Mouse (Mus musculus): Measurements from ENCODE around the gene Cst7.
"Not testable (repeated sequence)": the region's sequence is repeated elsewhere in the genome, so short reads cannot be mapped to it uniquely, and the experiment has no call there.

The Cst7 gene

DNA sequence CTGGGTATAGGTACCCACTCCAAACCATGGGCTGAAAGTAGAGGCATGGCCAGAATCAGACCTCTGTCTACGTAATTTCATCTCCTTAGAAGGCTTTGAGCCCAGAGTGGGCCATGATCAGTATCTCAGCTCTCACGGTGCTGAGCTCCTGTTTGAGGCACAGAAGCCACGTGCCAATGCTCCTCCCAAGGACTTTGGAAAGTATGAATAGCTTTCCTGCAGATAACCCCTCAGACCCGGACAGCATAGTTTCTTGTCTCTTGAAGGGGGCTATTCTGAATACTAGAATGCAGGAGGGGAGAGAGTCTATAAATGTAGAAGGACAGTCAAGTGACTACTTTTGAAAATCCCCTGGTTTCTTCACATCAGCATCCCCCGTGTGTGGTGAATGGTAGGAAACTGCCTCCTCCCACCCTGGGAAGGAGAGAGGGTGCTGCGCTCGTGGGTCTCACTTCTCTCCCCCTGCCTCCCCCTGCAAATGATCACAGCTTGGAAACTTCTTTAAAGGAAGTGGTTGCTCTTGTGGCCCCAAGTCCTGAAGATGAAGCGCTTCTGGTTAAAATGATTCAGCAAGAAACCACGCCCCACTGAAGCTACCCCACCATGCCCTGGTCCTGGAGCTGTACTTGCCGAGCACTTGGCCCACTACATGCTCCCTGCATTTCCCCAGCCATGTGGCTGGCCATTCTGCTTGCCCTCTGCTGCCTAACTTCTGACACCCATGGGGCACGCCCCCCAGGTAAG is at the start of gene Cst7:
Cst7 (plus strand) TSS at position 569 of the 744 bp plus-strand sequence.
- peak; percentile 78 for DNase-seq (ENCODE audit: low read depth, low spot score)

DNA sequence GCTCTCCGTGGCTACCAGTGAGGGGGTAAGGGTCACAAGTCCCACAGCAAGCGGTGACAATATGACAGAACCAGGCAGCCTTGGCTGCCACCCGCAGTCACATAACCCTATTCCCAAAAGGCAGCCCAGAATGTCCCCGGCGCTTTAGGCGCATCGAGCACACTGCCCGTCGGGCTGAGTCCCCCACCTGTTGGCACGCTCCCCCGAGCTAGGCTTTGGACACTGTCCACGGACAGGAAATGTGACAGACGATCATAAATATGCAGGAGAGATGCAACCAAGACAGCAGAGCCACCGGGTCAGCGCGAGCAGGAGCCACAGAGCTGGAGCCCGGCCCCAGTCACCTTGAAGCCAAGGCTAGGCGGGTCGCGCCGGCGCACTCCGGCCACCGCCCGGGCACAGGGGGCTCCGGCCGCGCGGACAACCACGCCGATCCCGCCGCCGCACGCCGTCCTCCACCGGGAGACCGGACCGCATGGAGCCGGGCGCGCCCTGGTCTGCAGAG is 44.5 kb upstream of the Cst7 start:
- DNase-seq (ENCODE audit: low read depth, low spot score) = no peak

DNA sequence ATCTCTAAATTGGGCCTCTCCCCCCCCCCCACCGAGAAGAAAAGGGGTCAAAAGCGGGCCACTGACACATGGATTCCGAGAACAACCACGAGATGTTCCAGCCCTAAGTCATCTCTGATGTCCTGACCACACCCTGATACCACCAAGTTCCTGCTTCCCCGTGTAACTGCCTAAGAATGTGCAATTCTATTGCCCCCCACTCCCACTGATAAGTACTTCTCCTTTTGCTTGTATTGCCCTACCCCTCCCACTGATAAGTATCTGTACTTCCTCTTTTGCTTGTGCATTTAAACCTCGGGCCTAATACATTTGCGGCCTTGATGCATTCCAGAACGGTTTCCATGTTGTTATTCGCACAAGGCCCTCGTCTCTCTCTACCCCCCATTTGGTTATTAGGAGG is 20.6 kb upstream of the Cst7 start:
- DNase-seq (ENCODE audit: low read depth, low spot score) = not testable (repeated sequence)

DNA sequence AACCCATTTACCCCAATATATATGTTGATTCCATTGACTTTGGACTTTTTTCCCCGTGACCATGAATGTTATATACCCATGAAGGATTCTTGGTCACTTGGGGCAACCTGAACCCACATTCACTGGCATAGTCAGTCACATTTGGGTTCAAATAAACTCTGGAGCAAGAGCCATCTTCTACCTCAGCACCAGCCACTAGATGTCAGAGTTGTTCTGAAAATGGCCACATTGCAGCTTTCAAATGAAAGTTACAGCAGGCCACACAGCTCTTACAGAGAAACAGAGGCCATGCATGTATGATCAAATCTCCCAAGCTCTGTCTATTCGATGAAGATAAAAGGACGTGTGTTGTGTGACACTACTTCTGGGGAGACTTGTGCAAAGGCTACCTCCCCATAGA is 11.6 kb upstream of the Cst7 start:
- DNase-seq (ENCODE audit: low read depth, low spot score) = peak; percentile 81

DNA sequence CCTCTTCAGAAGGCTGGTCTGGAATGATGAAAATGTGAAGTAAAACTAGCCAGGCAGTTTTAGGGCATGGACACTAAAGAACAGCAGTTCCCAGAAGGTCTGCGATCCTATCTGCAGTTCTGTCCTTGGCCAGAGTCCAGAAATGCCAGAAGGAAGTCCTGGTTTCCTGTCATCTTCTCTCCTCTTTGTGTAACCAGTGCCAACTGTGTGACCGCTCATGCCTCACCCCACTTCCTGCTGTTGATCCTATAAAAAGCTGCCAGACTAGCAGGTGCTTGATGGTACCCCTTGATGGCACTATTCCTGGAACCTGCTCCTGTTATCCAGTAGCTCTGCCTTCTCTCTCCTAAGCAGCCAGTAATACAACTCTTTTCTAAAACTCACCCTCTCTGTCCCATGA is 3.2 kb upstream of the Cst7 start:
- DNase-seq (ENCODE audit: low read depth, low spot score) = no peak

DNA sequence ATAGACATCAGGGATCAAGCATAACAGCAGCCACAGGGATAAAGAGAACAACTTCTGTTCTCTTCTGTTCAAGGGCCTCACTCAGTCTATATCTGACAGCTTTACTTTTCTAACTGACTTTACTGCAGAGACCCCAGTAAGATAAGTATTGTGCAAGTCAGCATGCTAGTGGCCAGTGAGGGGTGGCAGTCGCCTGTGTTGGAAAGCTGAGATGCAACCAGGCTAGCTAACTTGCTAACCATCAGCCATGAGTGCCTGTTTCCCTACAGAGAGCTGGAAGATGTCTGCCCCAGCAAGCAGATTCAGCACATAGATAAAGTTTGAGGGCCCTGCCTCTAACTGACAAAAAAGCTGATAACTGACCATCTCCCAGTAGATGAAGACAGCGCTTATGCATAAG is 546 bp downstream of the Cst7 start:
- DNase-seq (ENCODE audit: low read depth, low spot score) = no peak

DNA sequence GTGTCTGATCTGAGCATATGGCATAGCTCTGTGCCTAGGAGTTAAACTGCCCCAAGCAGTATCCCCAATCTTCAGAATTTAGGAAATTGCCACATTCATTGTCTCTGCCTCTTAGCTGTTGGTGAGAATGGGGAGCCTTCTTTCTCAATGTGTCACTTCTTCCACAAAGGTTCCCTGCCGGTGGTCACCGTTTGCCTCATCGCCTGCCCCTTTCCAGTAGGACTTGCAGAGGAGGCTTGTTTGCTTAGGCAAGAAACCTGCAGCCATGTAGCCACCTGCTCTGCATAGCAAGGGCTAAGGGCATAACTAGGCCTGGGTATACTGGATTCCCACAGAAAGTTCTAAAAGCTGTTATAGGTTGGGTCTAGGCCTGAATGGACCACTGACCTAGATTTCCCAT is 2.2 kb downstream of the Cst7 start:
- no peak for DNase-seq (ENCODE audit: low read depth, low spot score)

DNA sequence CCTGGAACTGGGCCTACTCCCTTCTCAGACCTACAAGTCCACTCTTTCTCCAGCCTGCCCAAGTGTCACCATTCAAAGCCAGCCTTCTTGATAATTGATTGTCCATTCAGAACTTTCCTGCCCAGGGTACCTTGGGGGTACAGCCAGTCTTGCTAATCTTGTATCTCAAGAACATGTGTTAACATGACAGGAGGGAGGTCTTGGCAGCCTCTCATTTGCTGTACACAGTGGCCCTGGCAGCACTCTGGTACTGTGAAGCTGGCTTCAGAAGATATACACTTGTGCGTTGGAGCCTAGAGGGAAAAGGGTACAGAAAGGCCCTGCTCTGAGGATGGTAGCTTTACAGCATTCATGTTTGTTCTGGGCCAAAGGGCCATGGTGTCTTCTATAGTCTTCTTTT is 6.0 kb downstream of the Cst7 start:
- no peak for DNase-seq (ENCODE audit: low read depth, low spot score)

DNA sequence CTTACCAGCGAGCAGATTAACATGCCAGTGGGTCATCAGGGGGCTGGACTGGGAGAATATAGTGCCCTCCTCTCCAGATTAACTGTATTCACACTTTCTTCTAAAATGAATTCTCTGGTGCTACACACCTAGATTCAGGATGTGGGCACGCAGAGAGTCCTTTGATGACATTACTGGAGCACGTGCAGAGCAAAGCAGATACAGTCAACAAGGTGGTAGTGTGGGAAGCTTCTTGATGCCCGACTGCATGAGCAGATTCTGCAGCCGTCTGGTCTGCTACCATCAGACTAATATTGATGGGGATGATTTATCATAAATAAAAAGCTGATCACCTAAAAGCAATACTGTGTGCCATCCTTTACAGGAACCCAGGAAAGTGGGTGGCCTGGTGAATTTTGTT is 8.4 kb downstream of the Cst7 start:
- peak; percentile 74 for DNase-seq (ENCODE audit: low read depth, low spot score)

DNA sequence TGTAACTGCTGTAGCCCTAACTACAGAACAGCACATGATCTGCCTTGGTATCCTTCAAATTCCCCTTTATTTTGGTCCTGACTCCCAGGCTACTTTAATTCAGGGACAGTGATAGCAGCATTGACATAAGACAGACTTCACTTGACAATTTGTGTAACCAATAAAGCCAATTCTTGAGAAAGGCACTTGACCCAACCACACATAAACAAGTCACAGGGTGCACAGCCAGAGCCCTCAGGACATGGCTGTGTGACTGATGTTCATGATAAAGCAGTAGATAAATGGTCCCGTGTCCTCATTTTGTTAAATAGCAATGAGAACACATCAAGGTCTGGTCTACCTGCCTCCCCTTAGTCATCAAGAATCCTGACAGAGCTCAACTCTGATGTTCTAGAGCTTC is 9.4 kb downstream of the Cst7 start:
- no peak for DNase-seq (ENCODE audit: low read depth, low spot score)

DNA sequence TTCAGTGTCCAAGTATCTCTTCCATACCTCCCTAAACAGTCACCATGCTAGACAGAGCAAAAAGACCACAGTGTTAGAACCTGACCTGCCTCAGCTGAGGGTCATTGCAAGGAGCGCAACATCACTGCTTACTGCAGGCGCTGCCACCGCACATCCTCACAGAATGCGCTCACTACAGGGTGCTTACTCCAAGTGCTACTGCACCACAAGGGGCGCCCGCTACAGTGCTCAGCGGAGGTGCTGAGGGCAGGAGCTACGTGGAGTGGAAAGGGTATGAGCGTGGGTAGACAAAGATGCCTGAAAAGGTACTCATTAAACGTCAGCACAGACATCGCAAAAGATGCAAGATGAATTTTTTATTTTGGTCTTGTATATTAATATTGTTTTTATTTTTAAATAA is 18.9 kb downstream of the Cst7 start:
- no peak for DNase-seq (ENCODE audit: low read depth, low spot score)

DNA sequence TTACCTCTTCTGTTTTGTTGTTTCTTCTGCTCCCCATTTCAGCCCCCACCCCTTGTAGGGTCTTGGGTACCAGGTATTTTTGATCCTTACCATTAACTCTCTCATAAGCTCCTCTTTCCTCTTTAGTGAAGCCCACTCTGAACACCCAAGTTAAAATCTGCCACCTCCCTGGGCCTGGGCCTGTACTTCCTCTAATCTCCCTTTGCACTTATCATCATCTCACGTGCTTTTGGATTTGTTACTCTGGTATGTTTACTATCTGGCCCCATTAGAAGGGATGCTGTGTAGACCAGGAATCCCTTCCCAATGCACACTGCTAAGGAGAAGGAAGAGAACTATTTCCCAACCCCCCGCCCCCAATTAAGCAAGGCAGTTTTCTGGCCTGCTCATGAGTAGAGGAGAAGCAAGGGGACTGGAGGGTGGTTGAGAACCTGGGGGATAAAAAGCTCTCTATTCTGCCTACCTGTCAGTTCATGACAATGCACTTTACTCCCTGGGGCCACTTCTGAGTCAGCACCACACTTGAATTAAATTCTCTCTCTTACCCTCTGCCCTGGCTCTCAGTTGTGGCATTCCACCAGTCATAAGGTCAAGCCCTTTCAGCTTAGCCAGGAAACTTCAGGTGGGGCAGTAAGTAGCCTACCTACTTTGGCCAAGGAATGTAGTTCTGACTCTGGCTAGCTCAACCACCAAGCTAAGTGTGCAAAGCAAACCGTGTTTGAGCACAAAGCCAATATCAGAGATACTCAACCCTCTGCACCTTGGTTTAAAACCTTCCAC is 25.4 kb downstream of the Cst7 start:
- DNase-seq (ENCODE audit: low read depth, low spot score) = no peak

DNA sequence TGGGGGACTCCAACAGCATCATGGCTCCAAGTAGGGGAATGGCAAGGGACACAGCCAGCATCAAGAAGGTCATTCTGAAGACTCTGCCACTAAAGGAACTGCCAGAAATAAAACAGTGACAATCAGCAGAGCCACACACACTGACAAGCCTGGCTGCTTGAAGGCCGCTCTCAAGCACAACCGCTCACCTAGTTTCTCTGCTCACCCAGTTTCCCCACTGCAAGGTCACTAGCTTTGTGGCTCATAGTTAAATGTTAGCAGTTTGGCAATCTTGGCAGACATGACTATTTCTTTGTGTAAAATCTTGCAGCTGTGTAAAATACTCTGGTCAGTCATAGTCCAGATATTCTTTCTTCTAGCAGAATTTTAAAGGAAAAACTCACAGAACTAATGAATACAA is 30.0 kb downstream of the Cst7 start:
- DNase-seq (ENCODE audit: low read depth, low spot score) = no peak

DNA sequence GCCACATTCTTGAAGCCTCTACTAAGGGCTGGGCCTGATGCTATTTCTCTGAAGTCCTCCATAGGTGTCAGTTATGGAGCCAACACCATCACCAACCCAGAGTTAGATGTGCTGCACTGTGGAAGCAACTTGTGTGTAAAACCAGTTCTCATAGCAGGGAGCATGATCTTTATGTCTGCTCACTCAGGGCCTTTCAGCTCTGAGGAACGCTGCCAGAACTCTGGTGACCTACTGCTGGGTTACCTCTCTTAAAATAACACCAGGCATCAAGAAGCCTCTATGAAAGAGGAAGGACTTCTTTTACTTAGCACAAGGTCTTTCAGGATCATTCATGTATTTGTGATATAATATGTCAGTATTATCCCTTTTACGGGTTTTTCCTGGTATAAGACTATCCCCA is 32.0 kb downstream of the Cst7 start:
- no peak for DNase-seq (ENCODE audit: low read depth, low spot score)

DNA sequence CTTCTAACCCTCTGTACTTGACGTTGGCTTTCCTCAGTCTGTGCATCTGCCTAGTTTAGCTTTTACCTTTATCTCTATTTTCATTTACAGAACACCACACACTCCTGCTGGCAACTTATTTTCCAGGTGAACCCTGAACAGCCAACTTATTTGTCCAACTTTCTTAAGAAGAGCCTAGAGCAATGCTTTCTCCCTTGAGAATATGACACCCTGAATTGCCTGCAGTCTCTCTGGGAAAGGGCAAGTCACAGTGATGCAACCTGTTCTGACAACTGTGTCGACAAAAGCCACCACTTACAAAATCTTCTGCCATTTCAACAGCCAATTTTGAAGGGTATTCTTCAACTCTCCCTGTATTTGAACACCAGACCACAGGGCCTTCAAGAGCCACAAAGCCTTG is 34.6 kb downstream of the Cst7 start:
- no peak for DNase-seq (ENCODE audit: low read depth, low spot score)

DNA sequence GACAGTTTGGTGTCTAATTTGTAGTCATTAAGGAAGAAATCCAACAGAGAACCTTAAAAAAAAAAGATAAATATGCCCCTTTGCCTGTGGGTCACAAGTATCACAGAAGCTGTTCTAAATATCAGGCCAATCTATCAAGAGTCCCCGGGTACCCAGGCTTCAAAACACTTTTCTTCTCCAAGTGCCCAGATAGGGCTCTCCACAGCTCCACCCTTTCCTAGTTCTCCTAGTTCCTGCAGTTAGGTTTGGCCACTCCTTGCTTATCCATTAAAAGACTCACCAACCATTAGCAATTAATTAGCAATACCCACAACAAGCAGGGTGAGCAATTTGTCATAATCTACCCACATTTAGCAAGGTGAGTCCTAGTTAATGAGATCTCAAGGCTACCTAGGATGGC is 36.9 kb downstream of the Cst7 start:
- no peak for DNase-seq (ENCODE audit: low read depth, low spot score)

DNA sequence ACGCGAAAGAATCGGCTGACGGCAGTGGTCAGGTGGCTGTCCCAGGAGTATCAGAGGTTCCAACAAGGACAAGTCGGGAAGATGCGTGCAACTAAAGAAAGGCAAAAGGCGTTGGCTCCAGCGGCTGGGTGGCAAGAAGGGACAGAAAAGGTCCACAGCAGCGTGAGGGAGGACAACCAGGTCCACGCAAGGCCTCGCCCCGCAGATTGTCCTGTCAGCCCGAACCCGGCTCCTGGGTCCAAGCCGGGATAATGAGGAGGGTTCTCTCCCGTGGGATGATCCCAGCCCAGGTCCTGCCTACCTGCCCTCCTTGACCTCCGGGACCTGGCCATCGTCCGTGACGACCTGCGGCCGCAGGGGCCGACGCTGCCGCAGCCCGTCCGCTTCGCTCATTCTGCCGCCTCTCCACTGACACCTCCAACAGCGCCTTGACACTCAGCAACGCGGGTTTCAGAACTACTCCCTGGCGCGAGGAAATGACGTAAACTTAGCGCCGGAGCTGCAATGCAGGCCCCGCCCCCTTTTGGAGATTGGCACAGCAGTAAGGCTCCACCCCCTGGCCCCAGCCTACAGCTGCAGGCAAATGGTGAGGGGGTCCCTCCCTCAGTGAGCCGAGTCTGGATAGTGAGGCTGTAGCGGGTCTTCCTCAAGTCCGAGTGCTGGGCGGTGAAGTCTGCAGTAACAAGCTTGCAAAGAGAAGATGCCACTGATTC is 38.0 kb downstream of the Cst7 start, which contains the start of gene Apmap:
Apmap (minus strand) TSS at position 481 of the 713 bp plus-strand sequence.
- DNase-seq (ENCODE audit: low read depth, low spot score) = peak; percentile 98

DNA sequence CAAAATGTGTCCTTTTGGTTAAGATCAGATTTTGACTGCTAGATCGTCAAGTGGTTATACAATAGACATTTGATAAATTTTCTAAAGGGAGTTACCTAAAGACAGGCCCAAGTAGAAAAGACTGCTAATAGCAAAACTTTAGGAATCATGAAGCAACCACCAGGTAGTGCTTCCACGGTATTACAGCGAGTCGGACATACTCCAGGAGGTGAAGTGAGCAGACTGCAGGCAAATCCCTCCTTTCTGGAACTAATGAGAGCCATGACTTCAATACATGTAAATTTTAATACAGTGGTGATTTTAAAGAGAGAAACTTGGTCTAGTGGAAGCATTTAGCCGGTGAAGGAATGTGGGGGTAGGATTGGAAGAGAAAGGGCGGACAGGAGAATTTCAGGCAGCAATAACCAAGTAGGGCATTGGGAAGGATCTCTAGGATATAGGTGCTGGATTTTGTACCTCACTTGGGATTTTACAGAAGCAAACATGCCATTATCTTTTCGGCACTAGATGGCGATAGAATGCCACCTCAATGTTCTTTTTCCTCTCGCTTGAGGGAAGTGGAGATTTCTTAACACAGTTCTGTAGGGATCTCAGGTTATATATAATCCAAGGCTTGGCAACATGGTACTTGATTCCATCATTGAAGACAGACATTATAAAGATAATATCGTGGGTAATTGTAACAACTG is 38.8 kb downstream of the Cst7 start:
- DNase-seq (ENCODE audit: low read depth, low spot score) = peak; percentile 83

DNA sequence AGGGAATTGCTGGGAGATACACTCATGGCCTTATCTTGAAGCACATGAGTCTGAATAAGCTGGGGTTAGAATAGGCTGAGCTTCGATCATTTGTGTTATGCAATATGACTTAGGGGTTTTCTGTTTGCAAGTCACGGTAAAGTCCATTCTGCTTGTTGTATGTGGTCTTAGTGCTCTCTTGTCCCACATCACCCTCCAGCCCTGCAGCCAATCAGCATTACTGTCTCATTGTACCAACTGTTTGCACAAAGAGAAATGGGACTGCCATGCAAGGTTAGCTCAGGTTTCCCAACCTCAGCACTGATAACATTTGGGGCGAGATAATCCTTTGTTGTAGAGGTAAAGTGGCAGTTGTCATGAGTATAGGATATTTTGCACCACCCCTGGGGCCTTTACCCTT is 39.9 kb downstream of the Cst7 start:
- no peak for DNase-seq (ENCODE audit: low read depth, low spot score)

DNA sequence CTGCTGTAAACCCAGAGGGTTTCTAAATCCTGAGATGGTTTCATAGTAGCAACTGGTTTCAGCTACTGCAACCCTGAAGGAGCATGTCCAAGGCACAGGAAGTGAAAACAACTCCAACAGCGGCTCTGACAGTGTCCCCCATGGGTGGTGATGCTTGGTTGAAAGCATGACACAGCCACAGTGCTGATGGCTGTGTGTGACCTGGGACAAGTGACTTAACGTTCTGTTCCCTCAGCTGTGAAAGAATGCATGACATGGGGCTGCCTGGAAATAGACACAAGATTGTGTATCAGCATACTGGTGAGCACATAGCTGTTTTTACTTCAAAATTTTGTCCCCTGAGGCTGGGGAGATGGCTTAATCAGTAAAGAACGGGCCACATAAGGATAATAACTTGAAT is 51.5 kb downstream of the Cst7 start:
- no peak for DNase-seq (ENCODE audit: low read depth, low spot score)

DNA sequence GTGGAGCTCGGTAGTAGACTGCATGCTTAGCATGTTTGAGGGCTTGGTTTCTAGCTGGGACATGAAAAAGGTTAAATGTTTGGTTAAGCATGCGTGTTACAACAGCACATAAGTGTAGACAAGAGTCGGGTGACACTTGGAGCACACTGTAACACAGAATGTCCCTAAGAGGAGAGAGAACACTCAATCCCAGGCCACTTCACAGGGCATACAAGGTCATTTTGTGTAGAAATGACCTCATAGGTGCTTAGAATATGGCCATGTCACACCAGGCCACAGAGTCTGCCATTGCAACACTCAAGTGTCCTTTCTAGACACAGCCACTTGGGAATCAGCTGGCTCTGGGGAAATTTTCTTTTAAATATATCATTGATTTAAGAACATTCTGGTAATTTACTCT is 53.7 kb downstream of the Cst7 start:
- no peak for DNase-seq (ENCODE audit: low read depth, low spot score)

DNA sequence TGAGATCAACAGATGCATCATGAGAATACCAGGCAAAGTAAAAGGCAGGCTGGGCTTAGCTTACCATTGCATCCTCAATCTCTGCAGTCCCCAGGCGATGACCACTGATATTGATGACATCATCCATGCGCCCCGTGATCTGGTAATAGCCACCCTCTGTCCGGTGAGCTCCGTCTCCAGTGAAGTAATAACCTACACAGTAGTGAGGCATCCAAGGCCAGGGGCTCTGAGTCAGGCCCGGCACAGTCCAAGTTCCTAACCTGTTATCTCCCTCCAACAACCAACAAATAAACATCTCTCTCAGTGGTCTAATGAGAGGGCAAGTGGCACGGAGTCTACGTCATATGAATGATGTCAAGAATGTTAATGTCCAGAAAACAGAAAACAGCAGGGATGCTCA is 54.7 kb downstream of the Cst7 start:
- DNase-seq (ENCODE audit: low read depth, low spot score) = no peak
